Mouse (Mus musculus) monocyte, adult 2 months (primary cell): ENCODE results near the gene Ctnnbip1.

Source experiments
- DNase-seq, 2 experiments: peaks; one replicate each; pipeline ENCODE4 v3.0.0; 2022; ENCODE audit warnings: low spot score in 2 of 2, low read depth in 1 of 2

Gene Ctnnbip1

DNA sequence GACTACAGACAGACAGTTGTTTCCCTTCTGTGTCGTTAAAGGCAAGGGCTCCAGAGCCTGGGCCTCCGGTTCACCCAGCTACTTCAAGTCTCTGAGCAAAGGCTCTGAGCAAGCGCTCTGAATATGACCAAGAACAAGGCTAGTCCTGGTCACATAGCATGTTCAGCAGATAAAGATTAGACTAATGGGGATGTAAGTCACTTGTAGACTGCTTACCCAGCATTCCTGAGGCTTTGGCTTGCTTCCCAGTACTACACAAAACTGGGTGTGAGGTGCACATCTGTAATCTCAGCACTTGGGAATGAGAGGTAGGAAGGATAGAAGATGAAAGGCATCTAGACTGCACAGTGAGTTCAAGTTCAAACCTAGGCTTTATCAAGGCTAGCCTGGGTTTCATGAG, 40.4 kb downstream of the Ctnnbip1 start:
- DNase-seq: no peak

DNA sequence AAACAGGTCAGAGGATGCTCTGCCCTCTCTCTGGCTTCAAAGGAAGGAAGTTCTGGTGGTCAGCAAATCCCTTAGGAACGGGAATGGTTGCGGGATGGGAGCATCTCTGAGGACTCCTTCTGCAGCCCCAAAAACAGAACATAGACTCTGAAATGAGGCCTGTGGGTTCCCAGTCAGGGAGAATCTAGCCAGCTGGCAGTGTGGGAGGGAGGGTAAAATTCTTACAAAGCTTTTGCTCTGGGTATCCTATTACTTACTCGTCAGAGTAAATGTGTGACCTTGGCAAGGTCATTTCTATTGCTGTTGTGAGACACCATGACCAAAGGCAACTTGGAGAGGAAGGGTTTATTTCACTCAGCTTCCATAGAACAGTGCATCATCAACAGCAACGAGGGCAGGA, 43.4 kb downstream of the Ctnnbip1 start:
- no peak for DNase-seq

DNA sequence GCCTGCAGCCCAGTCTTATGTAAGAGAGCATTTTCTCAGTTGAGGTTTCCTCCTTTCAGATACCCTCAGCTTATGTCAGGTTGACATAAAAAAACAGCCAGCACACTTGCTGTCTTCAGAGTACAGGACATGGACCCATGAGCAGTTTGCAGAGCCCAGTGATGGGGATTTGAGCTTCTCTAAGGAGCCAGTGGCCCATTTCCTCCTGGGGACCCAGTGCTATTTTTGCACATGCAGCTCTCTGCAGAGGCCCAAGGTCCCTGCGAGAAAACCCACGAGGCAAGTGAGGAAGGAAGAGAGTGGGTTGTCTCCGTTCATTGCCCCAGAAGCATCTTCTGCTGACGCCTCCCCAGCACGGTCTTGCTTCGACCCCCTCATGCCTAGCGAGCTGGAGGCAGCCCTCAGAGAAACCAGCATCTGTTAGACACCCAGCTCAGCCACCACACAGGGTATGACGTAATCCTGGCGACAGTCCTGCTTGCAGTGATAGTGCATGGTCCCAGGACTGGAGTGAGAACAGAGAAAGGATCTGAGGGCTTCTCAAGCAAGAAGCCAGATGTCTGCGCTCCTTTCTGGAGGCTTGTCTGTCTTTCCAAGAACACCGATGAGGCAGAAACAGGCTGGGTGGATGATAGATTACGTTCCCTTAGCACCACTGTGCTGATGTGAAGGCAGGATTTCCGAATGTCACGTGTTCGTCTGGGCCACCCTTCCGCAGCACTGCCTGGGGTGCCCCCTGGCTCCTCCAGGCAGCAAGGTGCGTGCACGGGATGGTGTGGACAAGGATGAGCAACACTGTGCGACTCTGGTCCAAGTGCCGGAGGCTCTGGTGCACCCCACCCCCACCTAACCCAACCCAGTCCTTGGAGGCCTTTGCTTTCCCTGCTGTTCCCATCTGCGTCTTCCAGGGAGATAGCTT, 44.2 kb downstream of the Ctnnbip1 start:
- DNase-seq: no peak

DNA sequence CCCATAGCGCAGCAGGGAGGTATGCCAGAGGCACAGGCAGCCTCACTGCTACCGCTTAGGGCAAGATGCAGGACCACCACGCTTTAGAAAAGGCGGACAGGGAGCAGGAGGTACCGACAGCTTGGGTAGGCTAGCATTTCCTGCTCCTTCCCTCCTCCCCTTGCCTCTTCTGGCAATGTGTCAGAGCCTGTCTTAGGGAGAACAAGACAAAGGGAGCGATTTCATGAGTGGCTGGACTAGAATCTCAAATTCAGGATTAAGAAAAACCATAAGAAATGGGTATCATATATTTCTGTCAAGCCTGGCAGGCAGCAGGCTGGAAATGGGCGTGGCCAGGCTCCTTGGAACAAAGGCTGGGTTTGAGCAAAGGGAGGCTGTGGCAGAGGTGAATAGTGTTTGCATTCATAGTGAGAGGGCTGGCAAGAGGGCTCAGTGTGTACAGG, 44.9 kb downstream of the Ctnnbip1 start:
- DNase-seq: no peak

DNA sequence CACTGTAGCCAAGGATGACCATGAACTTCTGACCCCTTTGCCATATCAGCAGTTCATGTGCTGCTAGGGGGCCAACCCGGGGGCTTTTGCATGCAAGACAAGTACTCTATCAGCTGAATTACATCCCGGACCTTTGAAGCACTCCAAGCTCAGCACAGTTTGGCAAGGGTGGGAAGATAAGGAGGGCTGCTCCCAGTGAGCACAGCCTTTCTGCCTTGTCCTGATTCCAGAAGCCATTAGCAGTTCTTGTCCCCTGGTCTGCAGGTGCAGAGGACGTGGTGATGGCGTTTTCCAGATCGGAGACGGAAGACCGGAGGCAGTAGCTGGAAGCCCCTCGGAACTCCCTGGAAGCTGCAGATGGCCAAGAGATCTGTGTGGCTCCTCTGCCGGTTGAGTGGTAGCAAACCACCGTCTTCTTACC, 45.9 kb downstream of the Ctnnbip1 start:
- no peak for DNase-seq

DNA sequence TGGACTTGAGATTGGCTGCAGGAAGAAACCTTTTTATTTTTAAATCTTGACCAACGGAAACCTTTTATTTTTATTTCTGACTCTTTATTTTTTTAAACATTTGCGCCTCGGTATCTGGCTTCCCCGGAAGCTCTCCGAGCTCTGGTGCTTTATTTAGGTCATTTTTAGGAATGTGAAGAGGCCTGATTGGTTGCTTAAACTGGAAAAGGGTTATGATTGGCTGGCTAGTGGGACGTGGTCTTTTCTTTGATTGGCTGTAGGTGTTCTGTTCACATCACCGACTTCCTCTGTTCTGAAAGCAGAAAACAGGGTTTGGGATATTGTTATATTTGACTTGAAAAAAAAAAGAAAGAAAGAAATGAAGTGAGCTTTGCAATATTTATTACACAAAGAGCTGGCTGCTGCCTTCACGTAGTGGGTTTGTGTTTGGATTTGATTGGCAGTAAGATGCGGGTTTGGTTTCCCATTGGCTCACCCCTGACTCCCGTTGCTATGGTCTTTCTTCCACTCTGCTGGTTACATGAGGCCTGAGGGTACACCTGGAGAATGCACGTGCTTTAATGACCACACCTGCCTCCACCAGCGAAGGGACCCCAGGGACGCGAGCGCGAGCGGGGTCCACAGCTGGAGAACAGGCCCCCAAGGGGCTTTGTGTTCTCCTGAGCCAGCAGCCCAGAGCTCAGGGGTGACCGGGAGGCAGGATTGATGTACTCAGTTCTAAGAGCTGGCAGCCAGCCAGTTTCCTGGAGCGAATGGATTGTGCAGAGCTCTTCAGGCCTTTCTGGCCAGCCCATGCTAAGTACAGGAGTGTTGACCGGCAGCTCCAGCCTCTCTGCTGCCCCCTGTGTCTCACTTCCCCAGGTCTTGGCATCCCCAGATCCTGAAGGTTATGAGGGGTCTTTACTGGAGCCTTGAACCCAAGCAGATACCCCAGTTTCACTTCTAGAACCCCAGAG, 46.7 kb downstream of the Ctnnbip1 start:
- no peak for DNase-seq

DNA sequence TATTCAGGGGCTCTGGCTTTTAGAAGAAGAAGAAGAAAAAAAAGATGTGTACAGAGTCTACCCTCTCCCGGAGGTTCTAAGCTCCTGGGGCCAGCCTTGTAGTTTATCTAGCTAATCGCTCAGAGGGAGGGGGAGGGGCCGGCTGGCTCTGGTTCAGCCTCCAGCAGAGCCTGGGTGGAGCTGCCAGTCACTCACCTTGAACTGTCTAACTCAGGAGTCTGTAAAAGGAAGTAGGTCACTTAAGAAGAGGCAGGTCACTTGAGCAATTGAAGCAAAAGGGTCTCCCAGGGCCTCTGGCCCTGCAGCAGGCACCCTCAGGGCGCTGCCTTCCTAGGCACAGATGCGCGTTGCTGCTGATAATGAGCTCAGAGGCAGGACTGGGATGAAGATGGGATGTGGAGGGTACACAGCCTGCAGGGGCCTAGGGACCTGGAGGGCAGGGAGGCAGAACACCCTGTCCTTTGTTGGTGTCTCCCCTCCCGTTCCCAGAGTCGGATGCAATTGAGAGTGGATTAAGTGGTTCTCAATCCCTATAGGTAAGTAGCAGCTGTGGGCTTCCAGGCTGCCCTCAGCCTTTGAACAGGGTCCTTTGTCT, 49.5 kb downstream of the Ctnnbip1 start:
- DNase-seq: no peak

DNA sequence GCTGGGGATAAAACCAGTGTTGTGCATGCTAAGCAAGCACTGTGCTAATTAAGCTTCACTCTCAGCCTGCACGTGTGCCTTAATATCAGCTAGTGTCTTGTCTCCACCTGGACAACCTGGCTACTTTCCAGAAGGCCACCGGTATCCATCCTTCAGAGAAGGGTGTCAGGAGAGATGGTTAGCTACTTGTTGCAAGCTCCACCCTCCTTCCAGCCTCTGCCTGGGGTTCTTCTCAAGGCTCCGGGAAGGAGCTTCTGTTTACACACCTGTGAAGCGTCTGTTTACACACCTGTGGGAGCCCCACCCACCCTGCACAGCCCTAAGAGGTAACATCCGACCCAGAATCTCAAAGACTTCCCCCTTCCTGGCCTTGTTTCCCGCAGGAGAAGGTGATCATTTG, 50.6 kb downstream of the Ctnnbip1 start:
- DNase-seq: no peak

DNA sequence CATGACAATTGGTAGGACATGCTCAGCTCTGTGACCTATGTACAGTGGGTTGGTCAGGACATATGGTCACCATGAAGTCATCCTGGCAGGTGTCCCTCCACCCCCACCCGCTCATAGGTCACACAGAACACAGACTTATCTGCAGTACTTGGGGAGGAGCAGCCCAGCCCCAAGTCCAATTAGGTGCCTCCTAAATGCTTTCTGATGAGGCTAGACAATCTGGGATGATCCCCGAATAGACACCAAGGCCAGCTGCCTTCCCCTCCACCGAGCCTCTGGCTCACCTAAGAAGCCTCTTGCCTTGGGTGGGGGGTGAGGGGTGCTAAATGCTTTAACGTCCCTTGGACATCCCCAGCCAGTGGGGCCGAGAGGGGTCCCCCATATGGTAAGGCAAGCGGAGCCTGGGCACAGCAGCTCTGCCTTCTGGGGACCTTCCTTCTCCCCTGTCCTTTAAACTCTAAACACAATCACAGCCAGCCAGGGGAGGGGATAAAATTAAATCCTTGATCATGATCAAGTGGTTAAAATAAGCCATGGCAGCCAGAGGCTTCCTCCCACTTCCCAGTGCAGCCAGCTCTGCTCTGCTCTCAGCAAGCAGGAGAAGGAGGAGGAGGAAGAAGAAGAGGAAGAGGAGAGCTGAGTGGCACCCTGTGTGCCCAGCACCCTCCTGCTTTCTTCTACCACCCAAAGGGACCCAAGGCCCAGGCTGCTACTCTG, 51.9 kb downstream of the Ctnnbip1 start:
- no peak for DNase-seq

DNA sequence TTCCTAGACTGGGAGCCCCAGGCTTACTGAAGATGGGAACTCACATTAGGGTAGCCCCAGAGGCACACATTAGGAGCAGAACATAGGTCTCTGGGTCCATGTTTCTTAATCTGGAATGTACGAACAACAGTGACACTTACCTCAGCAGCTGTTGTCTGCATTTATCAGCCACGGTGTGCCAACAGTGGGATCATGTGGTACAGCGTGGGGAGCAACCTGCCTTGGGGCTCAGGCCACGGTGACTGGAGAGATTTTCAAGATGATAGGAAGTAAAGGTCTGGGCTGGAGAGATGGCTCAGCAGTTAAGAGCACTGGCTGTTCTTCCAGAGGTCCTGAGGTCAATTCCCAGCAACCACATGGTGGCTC, 52.4 kb downstream of the Ctnnbip1 start:
- DNase-seq: no peak

DNA sequence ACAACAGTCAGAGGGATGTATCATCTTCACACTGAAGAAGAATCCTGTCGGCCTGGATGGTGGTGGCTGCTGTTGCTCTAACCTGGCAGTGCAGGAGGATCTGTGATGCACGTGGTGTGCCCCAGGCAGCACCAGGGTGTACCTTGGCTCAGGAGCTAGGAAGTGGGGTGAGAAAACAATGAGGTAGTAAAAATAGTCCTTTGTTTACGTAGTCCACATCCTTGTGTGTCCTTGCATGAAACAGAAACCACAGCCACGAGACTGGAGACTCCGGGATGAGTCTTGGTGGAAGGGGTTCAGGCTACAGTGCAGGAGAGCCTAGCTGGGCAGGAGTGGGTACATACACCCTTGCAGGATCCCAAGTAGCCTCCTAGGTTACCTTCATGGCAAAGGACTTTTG, 53.2 kb downstream of the Ctnnbip1 start:
- DNase-seq: no peak

DNA sequence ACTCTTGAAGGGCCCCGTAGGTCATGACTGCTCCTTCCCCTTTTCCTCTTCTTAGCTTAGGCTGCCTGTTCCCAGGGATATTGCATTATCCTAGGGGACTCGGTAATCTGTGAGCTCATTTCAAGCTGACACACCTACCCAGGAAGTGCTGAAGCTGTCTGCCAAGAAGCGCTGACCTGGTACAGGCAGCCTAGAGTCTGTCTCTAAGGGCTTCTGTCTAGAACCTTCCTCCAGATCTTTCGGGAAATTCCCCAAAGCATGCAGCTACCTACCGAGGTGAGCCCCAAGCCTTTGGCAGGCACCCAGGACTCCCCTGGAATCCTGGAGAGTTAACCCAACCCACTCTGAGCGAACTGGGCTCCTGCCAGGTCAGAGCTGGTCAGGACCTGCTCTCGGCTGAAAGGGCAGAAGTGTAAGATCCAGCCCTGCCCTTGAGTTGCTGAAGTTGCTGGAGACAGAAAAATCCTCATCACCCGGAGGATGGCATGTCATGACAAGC, 53.7 kb downstream of the Ctnnbip1 start:
- no peak for DNase-seq

DNA sequence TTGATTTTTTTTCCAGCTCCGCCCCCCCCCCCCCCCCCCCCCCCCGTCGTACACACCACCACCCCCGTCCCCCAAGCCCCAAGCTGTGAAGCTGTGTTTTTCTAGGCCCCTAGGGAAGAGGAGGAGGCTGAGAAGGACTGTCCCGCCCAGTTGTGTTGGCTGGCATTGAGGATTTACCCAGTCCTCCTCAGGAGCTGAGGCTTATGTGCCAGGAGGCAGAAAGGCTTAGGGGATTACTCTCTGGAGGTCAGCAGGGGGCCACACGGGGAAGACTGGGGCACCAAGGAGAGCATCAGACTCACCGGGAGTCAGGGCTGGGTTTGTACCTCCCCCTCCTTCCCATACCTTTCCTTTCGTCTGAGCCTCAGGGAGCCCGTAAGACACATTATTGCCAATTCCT, 54.4 kb downstream of the Ctnnbip1 start:
- DNase-seq: no peak

DNA sequence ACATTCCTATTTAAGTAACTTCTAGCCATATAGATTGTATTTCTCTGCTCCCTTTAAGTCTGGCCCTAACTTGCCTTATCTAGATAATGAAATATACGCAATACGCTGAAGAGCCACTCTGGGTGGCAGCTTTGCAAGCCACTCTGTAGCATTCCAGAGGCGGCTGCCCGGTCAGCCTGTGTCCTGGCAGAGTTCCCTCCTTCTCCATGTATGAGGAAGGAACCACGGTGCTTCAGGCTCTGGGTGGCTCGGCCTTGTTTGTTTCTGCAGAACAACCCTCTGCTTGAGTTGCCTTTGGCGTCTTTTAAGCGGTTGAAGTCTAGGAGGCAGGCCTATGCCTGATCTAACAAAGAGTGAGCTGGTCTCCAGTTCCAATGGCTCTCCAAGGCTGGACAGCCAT, 54.8 kb downstream of the Ctnnbip1 start:
- DNase-seq: no peak

DNA sequence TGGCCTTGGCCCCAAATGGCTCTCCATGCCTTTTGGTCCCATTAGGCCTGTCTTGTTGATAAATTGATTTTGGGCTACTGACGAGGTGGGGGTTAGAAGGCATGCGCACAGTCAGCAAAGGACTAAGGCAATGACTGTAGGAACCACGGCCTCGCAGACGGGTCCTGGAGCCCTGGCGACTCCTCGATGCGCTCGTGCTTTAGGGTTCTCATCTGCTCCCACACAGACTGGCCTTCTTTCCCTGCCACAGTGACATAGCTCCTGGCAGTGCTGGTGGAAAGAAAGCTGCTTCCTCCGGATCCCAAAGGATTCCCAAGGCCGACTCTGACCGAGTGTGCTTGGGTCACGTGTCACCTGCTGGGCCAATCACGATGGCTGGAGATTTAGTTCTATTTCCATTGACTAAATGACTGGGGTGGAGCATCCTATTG, 56.4 kb downstream of the Ctnnbip1 start:
- DNase-seq: no peak

DNA sequence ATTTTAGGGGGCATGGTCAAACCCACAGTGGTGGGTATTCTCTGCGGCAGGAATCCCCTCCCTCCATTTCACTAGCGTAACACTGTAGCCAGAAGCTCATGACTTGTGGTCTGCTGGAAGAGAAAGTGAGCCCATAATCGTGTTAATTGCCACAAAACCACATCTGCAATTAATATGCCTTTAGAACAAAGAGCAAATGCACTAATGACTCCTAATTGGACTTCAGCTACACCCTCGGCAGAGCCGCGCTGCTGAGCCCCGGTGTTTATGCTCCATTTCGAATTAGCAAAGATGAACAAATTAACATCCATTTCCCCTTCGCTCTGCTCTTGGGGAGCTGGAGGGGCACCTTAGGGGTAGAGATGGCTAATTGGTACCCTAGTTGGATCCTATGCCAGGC, 58.0 kb downstream of the Ctnnbip1 start:
- no peak for DNase-seq

DNA sequence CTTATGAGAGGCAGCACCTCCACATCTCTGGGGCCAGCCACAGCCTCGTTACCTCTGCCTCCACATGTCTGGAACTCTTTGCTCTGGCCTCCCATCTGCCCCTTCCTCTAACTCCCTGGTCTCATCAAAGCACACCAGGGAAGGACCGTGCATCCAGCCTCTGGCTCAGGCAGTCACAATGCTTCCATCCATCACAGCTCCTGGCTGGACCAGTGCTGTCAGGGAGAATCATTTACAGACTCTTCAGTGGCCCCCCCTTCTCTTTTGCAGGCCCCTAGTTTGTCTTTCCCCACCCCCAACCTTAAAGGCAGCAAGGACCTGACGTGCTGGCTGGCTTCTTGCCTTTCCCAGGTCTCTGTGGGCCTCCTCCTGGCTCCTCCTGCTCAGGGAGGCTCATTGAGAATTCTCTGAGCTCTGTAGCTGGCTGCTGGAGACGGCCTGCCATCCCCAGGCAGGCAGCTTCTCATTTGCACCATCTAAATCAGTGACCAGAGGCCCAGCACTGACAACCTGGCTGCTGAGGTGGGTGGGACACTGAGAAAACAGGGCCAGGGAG, 59.0 kb downstream of the Ctnnbip1 start:
- DNase-seq: no peak

DNA sequence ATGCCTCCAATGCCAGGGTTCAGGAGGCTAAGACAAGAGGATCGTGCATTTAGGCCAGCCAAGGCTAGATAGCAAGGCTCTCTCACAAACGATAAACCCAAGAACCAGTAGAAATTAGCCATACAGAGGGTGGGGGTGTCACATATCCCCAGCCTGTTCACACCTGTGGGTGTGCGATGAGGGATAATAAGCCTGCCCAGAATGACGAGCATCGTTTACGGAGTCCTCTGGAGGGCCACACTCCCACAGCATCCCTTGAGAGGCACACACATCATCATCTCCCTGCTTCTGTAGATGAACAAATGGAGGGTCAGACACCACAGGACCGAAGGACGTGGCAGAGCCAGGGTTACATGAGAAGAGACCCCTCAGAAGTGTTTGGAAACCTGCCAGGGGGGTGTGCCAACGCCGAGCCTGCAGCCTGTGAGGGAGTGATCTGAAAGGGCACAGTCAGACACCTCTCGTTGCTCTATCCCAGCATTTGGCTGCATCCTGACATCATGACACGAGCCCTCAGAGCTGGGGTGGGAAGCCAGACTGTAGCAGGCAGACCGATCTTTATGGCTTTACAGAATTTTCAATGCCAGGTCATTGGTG, 60.1 kb downstream of the Ctnnbip1 start:
- no peak for DNase-seq

DNA sequence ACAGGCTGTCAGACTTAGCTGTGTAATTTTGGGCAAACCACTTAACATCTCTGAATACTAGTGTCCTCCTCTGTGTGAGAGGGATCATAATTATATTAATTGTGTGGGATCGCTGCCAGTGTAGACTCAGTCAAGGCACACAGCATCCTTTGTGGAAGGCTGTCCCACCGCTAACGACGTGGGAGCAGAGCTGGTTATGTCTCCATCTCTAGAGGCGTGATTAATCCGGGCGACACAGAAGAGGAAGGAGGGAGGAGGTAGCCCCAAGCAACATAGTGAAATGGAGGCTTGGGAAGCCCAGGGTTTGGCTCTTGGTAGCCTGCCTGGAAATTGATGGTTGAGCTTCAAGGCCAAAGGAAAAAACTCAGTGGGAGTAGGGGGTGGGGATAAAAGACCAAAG, 60.8 kb downstream of the Ctnnbip1 start:
- no peak for DNase-seq

DNA sequence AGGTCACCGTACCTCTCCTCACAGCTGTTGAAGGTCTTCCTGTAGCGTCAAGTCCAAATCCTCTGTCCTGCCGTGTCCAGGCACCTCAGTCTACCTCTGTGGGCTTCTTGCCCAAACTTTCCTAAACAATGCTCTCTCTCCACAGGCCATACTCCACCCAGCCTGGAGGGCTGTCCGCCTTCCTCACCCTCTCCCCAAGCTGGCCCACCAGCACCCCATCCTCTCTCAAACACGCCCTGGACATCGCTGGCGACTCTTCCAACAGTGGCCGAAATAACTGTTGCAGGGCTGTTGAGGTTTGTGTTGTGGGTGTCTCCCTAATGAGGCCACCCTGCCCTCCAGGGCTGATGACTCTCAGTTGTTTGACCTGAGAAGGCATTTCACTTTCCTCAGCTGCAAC, 67.2 kb downstream of the Ctnnbip1 start:
- no peak for DNase-seq
